Mouse (Mus musculus): Measurements from ENCODE around the gene Vps33a.

GRCm38 (mm10) chr5:123489112-123489785 lies 83.6 kb downstream of the Vps33a start, which contains the start of the genes Lrrc43 and Il31:
- TF ChIP-seq CTCF (IDR thresholded peaks at IDR 0.05; ENCODE audit: insufficient read depth, low read length) (no peak), POLR2A (IDR thresholded peaks at IDR 0.05; ENCODE audit: borderline replicate concordance, extremely low read depth, low read depth, low read length) (no peak)
